Mouse (Mus musculus) brain, adult 2 months (tissue): Measurements from ENCODE around the gene Rap1a.
A peak's percentile ranks its signal among the peaks of the same experiment; 100 is the strongest.

ENCODE experiments used
- DNase-seq: peaks from one replicate; pipeline ENCODE4 v3.0.0; 2011; ENCODE audit warnings: low read depth, low spot score

Rap1a gene

GRCm38 (mm10) chr3:105763132-105763851 lies 37.8 kb downstream of the Rap1a start:
- DNase-seq: no peak

- no peak for DNase-seq
Measured at GRCm38 (mm10) chr3:105760063-105760462, 41.1 kb downstream of the Rap1a start.

GRCm38 (mm10) chr3:105758658-105759057 lies 42.5 kb downstream of the Rap1a start:
- peak; percentile 49 for DNase-seq

GRCm38 (mm10) chr3:105758098-105758497 lies 43.0 kb downstream of the Rap1a start:
- DNase-seq: no peak

GRCm38 (mm10) chr3:105757323-105758083 lies 43.6 kb downstream of the Rap1a start:
- no peak for DNase-seq

GRCm38 (mm10) chr3:105756505-105756904 lies 44.6 kb downstream of the Rap1a start:
- DNase-seq: no peak

GRCm38 (mm10) chr3:105755123-105755522 lies 46.0 kb downstream of the Rap1a start:
- DNase-seq: no peak

- no peak for DNase-seq
Measured at GRCm38 (mm10) chr3:105754184-105754583, 47.0 kb downstream of the Rap1a start.

- DNase-seq: no peak
Measured at GRCm38 (mm10) chr3:105750810-105751209, 50.3 kb downstream of the Rap1a start.

- DNase-seq: no peak
Measured at GRCm38 (mm10) chr3:105746542-105746941, 54.6 kb downstream of the Rap1a start.

GRCm38 (mm10) chr3:105737666-105738065 lies 63.5 kb downstream of the Rap1a start:
- no peak for DNase-seq

- no peak for DNase-seq
Measured at GRCm38 (mm10) chr3:105737070-105737469, 64.1 kb downstream of the Rap1a start.

- no peak for DNase-seq
Measured at GRCm38 (mm10) chr3:105736148-105736547, 65.0 kb downstream of the Rap1a start.

- no peak for DNase-seq
Measured at GRCm38 (mm10) chr3:105735285-105735684, 65.9 kb downstream of the Rap1a start.

- no peak for DNase-seq
Measured at GRCm38 (mm10) chr3:105733538-105733937, 67.6 kb downstream of the Rap1a start.

- DNase-seq: no peak
Measured at GRCm38 (mm10) chr3:105732360-105732759, 68.8 kb downstream of the Rap1a start.

GRCm38 (mm10) chr3:105726037-105726436 lies 75.1 kb downstream of the Rap1a start:
- DNase-seq: peak; percentile 90

GRCm38 (mm10) chr3:105722510-105722909 lies 78.6 kb downstream of the Rap1a start:
- DNase-seq: no peak

GRCm38 (mm10) chr3:105721681-105722201 lies 79.4 kb downstream of the Rap1a start:
- DNase-seq: no peak

GRCm38 (mm10) chr3:105720514-105720913 lies 80.6 kb downstream of the Rap1a start:
- DNase-seq: no peak

GRCm38 (mm10) chr3:105719979-105720378 lies 81.2 kb downstream of the Rap1a start:
- no peak for DNase-seq

- DNase-seq: peak; percentile 77
Measured at GRCm38 (mm10) chr3:105718746-105719145, 82.4 kb downstream of the Rap1a start.
